Mouse (Mus musculus) kidney, adult 2 months (tissue): ENCODE results near the gene Nbas. TPM values are rescaled to one million over a fixed set of nuclear protein-coding genes. Genes with fewer than 3 reads are reported as not detected.

Experiments
- DNase-seq: peaks from one replicate; pipeline ENCODE4 v3.0.0; 2021
- H3K27ac ChIP-seq: fragments of 200-500 bp; 2 replicates; pipeline ENCODE4 v1.5.1; 2012; ENCODE audit warnings: low read depth, low read length, control low read depth, inconsistent platforms; ENCODE audit not compliant: insufficient read depth
- H3K27me3 ChIP-seq: fragments of 200-500 bp; replicated peaks from 2 replicates; pipeline ENCODE4 v1.6.1; 2012; ENCODE audit warnings: mild to moderate bottlenecking, moderate library complexity, low read length, inconsistent platforms; ENCODE audit not compliant: control insufficient read depth, insufficient read depth
- H3K36me3 ChIP-seq: fragments of 200-500 bp; 2 replicates; pipeline ENCODE4 v1.6.1; 2012; ENCODE audit warnings: mild to moderate bottlenecking, moderate library complexity, low read length, inconsistent platforms; ENCODE audit not compliant: control insufficient read depth, insufficient read depth
- H3K4me1 ChIP-seq: fragments of 200-500 bp; 2 replicates; pipeline ENCODE4 v1.6.1; 2011; ENCODE audit warnings: low read length; ENCODE audit not compliant: control insufficient read depth, insufficient read depth
- H3K4me3 ChIP-seq: fragments of 200-500 bp; 2 replicates; pipeline ENCODE4 v1.5.1; 2011; ENCODE audit warnings: mild to moderate bottlenecking, low read depth, low read length, control low read depth; ENCODE audit not compliant: insufficient read depth
- CTCF ChIP-seq: fragments of 200-500 bp; conservative IDR thresholded peaks from 2 replicates; pipeline ENCODE4 v1.5.1; 2011; ENCODE audit warnings: low read depth, mild to moderate bottlenecking, control low read depth, low read length, moderate library complexity, mixed read lengths; ENCODE audit not compliant: insufficient read depth, insufficient read length
- POLR2A ChIP-seq: fragments of 200-500 bp; IDR thresholded peaks from one replicate; pipeline ENCODE4 v1.6.1; 2011; ENCODE audit warnings: low read depth, low read length, control low read depth
- WGBS: fragments of 180-500 bp; shearing (Covaris S2); methylation state at CpG from one replicate; pipeline ENCODE4 v1.1.7; 2018; 5-methylcytosine and 5-hydroxymethylcytosine counted together
- polyA plus RNA-seq: library from polyadenylated mRNA; depleted of rRNA; stranded (reverse); fragments of >200 nt; gene quantifications from 2 replicates; pipeline ENCODE4 v1.2.3, GENCODE M21; 2012

The Nbas gene
- polyA plus RNA-seq, 1 experiment: 16.1 TPM

DNA sequence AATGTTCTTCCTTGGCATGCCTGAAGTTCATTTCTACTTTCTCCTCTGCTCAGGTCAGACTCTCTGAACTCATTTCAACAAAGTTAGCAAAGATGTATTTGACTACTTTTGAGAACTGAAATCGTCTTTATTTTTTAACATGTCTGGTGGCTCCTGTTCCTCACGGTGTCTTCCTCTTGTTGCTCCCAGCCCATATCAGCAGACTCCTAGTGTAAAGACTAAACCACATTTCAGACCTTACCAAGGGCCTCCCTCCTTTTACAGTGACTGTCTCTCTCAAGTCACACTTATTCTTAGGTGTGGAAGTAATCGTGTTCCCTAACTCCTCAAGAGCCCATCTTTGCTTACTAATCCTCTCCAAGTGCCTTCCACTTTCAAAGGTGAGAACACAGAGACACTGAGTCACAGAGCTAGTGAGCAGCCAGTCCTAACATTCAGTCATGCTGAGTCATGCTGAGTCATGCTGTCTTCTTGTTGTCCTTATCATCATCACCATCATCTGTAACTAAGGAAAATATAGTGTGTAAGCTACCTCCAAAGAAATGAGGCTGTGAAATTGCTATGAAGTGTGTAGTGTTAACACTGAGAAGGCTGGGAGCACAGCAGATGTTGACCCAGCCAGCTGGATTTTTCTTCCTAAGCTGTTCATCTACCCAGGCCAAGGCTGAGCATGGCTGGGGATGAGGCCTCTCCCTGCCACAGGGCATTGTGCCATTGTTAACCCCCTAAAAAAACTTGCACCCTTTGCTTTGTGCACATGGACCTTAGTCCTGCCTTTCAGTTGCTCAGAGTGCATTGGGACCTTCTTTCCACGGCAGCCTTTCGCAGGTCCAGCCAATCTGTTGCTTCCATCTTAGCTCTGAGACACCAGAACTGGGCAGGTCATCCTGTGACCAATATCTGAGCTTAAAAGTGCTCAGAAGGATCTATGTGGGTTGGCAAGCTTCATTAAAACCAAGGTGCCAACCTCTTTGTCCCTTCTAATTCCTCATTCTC, 307.0 kb downstream of the Nbas start:
- Histone ChIP-seq H3K4me1 (no peaks in the 10 kb centered on the region), H3K4me3 (no peak overlapping the region), H3K36me3 (no peaks in the 10 kb centered on the region), H3K27me3 (no peaks in the 10 kb centered on the region), H3K27ac (no peak overlapping the region)
- TF ChIP-seq POLR2A (no peak), CTCF (no peak)
- DNase-seq: no peak
- WGBS: 92% methylated on average over 5 of the region's 5 CpGs

GRCm38 (mm10) chr12:13576761-13577160, 307.8 kb downstream of the Nbas start:
- Histone ChIP-seq H3K4me3 (no peak overlapping the region), H3K27ac (no peak overlapping the region), H3K36me3 (no peaks in the 10 kb centered on the region; the same call in 1 of the 2 replicates), H3K27me3 (no peaks in the 10 kb centered on the region), H3K4me1 (no peaks in the 10 kb centered on the region)
- TF ChIP-seq POLR2A (no peak), CTCF (no peak)
- WGBS: 68% methylated on average over 4 of the region's 4 CpGs
- DNase-seq: no peak

- TF ChIP-seq POLR2A (no peak), CTCF (no peak)
- Histone ChIP-seq H3K36me3 (no peaks in the 10 kb centered on the region; the same call in 1 of the 2 replicates), H3K4me1 (no peaks in the 10 kb centered on the region), H3K27me3 (no peaks in the 10 kb centered on the region), H3K4me3 (no peak overlapping the region), H3K27ac (no peak overlapping the region)
- WGBS: 89% methylated on average over 1 of the region's 1 CpGs
- DNase-seq: no peak
Observed at GRCm38 (mm10) chr12:13580796-13581195, 311.9 kb downstream of the Nbas start.

- Histone ChIP-seq H3K4me3 (no peak overlapping the region), H3K27me3 (no peaks in the 10 kb centered on the region), H3K4me1 (no peaks in the 10 kb centered on the region), H3K36me3 (no peaks in the 10 kb centered on the region; the same call in 1 of the 2 replicates), H3K27ac (no peak overlapping the region)
- WGBS: 97% methylated on average over 6 of the region's 6 CpGs
- TF ChIP-seq POLR2A: no peak
- no peak for TF ChIP-seq CTCF
- no peak for DNase-seq
Observed at GRCm38 (mm10) chr12:13583386-13583785, 314.5 kb downstream of the Nbas start.

- H3K4me1 ChIP-seq: no peaks in the 10 kb centered on the region
- H3K36me3 ChIP-seq: no peaks in the 10 kb centered on the region; the same call in 1 of the 2 replicates
- TF ChIP-seq POLR2A: no peak
- no peak for TF ChIP-seq CTCF
- WGBS: 89% methylated on average over 6 of the region's 6 CpGs
- no peak for DNase-seq
- no peak overlapping the region for H3K4me3 ChIP-seq
- H3K27ac ChIP-seq: no peak overlapping the region
- no peaks in the 10 kb centered on the region for H3K27me3 ChIP-seq
Observed at GRCm38 (mm10) chr12:13585527-13586156, 316.7 kb downstream of the Nbas start.

DNA sequence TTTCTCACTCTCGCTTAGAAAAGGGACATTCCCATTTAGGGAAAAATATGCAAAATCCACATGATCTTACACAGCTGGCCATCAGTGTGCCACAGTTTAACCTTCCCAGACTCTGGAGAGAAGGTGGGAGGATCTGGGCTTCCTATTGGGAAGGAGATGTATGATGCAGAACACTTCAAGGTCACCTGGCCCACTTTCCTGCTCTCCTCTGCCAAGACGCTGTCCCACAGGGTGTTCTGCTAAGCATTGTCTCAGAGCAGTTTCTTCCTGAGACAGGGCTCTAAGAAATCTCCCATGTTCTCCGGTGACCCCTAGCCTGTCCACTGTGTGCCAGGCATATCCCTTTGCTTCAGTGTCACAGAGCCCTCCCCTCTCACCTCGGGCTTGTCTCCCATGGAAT, 318.7 kb downstream of the Nbas start:
- H3K36me3 ChIP-seq: no peaks in the 10 kb centered on the region
- WGBS: 70% methylated on average over 4 of the region's 4 CpGs
- no peak for TF ChIP-seq CTCF
- no peak for TF ChIP-seq POLR2A
- no peak overlapping the region for H3K27ac ChIP-seq
- H3K4me3 ChIP-seq: no peak overlapping the region
- H3K4me1 ChIP-seq: no peaks in the 10 kb centered on the region
- H3K27me3 ChIP-seq: no peaks in the 10 kb centered on the region
- DNase-seq: no peak

- Histone ChIP-seq H3K4me3 (no peak overlapping the region), H3K27ac (no peak overlapping the region), H3K27me3 (no peaks in the 10 kb centered on the region), H3K36me3 (no peaks in the 10 kb centered on the region), H3K4me1 (no peaks in the 10 kb centered on the region)
- DNase-seq: no peak
- 95% methylated on average over 5 of the region's 5 CpGs for WGBS
- TF ChIP-seq POLR2A: no peak
- no peak for TF ChIP-seq CTCF
Observed at GRCm38 (mm10) chr12:13589021-13589420, 320.1 kb downstream of the Nbas start.
